Mouse (Mus musculus) mouse trophoblast stem cell (cell line): ENCODE measurements around the gene Ciz1.

Source experiments
- in situ Hi-C, 2 experiments: fragments of 300-500 bp; cut with MseI, MboI; formaldehyde crosslinking; loops; 2 replicates in 1 of 2; 3 replicates in 1 of 2; pipeline ENCODE4 v1.15.1; 2025

Gene Ciz1

DNA sequence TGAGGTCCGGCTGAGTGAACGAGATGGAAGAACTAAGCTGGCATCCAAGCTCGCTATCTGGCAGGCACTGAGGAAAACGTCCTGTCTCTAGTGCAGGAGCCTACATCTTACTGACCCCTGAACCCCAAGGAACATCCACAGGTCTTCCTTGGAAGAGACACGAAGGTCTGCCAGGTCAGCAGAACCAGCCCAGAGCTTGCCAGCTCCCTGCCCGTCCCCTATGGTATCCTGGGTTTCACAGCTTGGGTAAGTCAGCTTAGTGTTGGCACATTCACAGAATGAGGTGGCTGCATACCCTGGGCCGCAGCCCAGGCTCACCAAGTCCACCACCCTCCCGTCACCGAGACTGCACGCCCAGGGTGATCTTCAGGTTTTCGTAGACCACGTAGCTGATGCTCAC lies 63.7 kb downstream of the Ciz1 start:
- in situ Hi-C loops: no loop called here

- in situ Hi-C loops: no loop called here
These were observed 64.4 kb downstream of the Ciz1 start for GRCm38 (mm10) chr2:32416556-32416955.

- in situ Hi-C loops: no loop called here
These were observed 65.4 kb downstream of the Ciz1 start for GRCm38 (mm10) chr2:32417486-32417885.

DNA sequence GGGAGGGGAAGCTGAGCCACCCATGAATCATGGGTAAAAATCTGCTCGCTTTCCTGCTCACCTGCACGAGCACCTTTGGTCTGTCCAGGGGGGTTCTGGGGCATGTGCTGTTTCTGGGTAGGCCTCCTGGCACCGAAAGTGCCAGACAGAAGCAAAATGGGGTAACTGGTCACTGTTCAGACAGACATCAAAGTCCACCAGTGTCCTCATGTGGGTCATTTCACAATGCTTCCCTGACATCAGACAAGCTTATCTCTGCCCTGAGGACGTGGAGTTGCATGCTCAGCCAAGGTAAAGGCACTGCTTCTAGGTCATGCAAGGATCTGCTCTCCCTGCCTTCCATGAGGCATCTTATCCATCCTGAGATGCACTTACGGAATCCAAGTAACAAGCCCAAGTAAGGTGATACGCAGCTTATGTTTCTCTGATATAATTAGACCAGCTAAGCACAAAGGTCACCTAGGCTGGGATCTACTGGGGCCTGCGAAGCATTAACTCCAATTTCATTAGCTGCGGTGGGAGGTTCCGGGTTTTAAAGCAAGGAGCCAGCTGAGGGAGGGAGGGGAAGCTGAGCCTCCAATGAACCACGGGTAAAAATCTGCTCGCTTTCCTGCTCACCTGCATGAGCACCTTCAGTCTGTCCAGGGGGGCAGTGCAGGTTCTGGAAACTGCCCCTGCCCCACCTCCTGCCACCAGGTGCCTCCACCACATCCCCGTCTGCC lies 66.5 kb downstream of the Ciz1 start:
- in situ Hi-C loops: no loop called here

- in situ Hi-C loops: no loop called here
These were observed 67.2 kb downstream of the Ciz1 start for GRCm38 (mm10) chr2:32419359-32419758.

DNA sequence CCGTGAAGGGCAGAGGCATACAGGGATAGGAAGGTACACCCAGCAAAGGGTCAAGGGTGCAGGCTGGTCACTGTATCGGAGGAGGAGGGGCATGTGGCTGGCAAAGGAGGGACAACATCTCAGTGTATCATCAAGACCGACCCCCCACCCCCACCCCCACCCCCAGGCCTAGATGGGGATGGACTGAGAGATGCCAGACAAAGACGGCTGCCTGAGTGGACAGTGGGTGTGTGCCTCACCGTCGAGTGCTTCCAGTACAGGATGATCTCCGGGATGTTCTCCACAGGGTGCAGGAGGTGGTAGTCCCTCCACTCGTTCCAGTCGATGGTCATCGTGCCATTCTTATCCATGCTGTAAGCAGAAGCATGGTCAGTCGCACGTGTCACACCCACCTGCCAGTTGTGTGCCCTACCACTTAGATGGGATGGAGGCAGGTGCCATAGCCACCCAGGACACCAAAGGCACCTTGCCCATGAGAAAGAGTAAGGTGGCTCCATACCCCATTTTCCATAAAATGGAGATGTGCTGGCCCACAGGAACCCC lies 68.0 kb downstream of the Ciz1 start:
- in situ Hi-C loops: no loop called here

- in situ Hi-C loops: no loop called here
These were observed 68.5 kb downstream of the Ciz1 start for GRCm38 (mm10) chr2:32420647-32421046.

DNA sequence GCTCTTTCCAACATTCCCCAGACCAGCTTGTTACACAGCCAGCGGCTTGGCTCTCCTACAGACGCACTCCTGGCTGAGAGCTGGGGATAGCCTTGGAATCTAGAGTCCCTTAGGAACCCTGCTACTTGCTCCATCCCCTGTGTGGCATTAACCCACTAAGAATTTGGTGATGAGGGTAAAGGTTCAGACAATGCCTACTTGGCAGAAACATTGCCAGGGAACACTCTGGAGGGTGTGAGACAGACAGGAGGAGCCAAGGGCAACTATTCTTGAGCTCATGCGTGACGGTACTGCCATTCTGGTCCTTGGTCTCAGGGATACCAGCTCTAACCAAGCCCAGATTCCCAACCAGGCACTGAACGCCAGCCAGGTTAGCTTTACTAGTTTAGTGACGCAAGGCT lies 69.7 kb downstream of the Ciz1 start:
- in situ Hi-C loops: no loop called here

- in situ Hi-C loops: no loop called here
These were observed 71.6 kb downstream of the Ciz1 start for GRCm38 (mm10) chr2:32423481-32424331.

DNA sequence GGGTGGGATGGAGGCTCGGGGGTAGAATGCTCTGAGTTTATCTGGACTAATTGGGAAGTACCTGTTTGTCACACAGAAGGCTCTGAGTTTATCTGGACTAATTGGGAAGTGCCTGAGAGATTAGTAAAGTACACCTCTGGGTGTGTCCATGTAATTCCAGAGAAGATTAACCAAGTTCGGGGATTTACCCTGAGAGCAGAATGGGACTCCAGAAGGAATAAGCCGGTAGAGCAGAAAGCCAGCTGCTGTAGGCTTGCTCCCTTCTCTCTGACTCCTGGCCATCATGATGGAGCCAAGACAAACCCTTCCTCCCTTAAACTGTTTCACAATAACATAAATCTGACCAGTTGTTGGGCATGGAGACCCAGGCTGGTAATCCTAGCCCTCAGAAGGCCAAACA lies 72.7 kb downstream of the Ciz1 start:
- in situ Hi-C loops: no loop called here

- in situ Hi-C loops: no loop called here
These were observed 73.4 kb downstream of the Ciz1 start for GRCm38 (mm10) chr2:32425568-32425967.

DNA sequence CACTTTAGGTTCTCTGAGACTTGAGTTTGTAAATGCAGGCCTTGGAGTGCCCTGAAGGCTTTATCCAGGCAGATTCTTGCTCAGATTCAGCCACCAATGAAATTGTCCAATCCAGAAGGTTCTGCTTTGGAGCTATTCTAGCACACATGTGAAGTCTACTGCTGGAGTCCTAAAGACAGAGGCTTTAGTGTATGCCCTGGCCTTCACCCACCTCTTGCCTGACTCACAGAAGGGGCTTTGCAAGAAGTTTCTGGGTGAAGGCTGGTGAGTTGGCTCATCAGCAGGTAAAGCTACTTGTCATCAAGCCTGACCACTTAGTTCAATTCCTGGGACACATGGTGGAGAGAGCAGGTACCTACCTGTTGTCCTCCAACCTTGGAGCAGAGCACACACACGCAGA lies 74.0 kb downstream of the Ciz1 start:
- in situ Hi-C loops: no loop called here

- in situ Hi-C loops: no loop called here
These were observed 75.6 kb downstream of the Ciz1 start for GRCm38 (mm10) chr2:32427720-32428119.

GRCm38 (mm10) chr2:32428262-32428722 lies 76.2 kb downstream of the Ciz1 start:
- in situ Hi-C loops: no loop called here

GRCm38 (mm10) chr2:32429215-32429891 lies 77.2 kb downstream of the Ciz1 start:
- in situ Hi-C loops: no loop called here
